Mouse (Mus musculus): ENCODE data around the gene Cdc34b.

DNA sequence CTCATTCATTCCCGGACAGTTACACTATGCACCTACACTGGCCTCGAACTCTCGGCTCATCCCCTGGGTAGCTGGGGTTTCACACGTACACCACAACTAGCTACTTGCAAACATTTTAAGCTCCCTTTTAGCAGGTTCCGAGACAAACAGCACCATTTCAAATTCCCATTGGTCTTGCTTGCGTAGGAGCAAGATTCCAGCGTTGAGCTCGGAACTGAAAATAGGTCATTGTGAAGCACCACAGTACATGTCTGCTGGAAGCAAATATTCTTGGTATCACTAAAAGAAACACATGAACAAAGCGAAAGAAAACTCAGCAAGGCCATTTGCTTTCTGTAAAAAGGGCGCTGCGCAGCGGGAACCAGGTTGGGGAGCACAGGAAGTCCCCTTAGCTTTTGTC lies 10.4 kb upstream of the Cdc34b start:
- TF ChIP-seq EP300 (IDR thresholded peaks at IDR 0.05; ENCODE audit: low read depth) = no peak
- TF ChIP-seq CTCF (IDR thresholded peaks at IDR 0.05; ENCODE audit: low read depth) = no peak
